Mouse (Mus musculus): ENCODE results near the gene 4930595D18Rik.

- TF ChIP-seq CTCF (IDR thresholded peaks at IDR 0.05; ENCODE audit: borderline replicate concordance, control insufficient read depth, extremely low read depth, insufficient read depth, low read length, poor library complexity) (no peak), POLR2A (IDR thresholded peaks at IDR 0.05; ENCODE audit: control insufficient read depth, extremely low read depth, insufficient read depth, low read length, poor library complexity) (no peak)
Measured at GRCm38 (mm10) chr12:111166681-111167289, 17.5 kb downstream of the 4930595D18Rik start.

Data from thymus, adult 2 months (tissue).